Mouse (Mus musculus) embryo, embryonic 10 days (tissue): ENCODE measurements around the gene Olfr73.
"Not testable (repeated sequence)": the region's sequence is repeated elsewhere in the genome, so short reads cannot be mapped to it uniquely, and the experiment has no call there.

Experiments
- DNase-seq: peaks from one replicate; pipeline ENCODE4 v3.0.0-alpha.2; 2015; ENCODE audit warnings: low spot score

Gene Olfr73

GRCm38 (mm10) chr2:88037599-88037998 is at the start of gene Olfr73:
Gene Olfr73 (minus strand): TSS chr2:88037699.
- DNase-seq = no peak

GRCm38 (mm10) chr2:88071730-88072129 is 34.2 kb upstream of the Olfr73 start, which contains the start of gene Olfr1163:
Gene Olfr1163 (minus strand): TSS chr2:88071830.
- no peak for DNase-seq

- no peak for DNase-seq
These were observed 26.1 kb upstream of the Olfr73 start for GRCm38 (mm10) chr2:88063587-88063986.

- DNase-seq = no peak
These were observed 13.5 kb upstream of the Olfr73 start, which contains the start of gene Olfr1162 for GRCm38 (mm10) chr2:88051029-88051428. Gene Olfr1162 (minus strand): TSS chr2:88051129.

- DNase-seq = not testable (repeated sequence)
These were observed 15.0 kb downstream of the Olfr73 start, which contains the start of gene Olfr1161 for GRCm38 (mm10) chr2:88022474-88022873. Gene Olfr1161 (plus strand): TSS chr2:88022774.

GRCm38 (mm10) chr2:88007515-88008318 is 29.8 kb downstream of the Olfr73 start, which contains the start of gene Olfr1160:
Gene Olfr1160 (minus strand): TSS chr2:88008268.
- no peak for DNase-seq

- no peak for DNase-seq
These were observed 47.7 kb downstream of the Olfr73 start, which contains the start of gene Olfr1158 for GRCm38 (mm10) chr2:87989813-87990212. Gene Olfr1158 (plus strand): TSS chr2:87990113.
